In the genomic region with DNA sequence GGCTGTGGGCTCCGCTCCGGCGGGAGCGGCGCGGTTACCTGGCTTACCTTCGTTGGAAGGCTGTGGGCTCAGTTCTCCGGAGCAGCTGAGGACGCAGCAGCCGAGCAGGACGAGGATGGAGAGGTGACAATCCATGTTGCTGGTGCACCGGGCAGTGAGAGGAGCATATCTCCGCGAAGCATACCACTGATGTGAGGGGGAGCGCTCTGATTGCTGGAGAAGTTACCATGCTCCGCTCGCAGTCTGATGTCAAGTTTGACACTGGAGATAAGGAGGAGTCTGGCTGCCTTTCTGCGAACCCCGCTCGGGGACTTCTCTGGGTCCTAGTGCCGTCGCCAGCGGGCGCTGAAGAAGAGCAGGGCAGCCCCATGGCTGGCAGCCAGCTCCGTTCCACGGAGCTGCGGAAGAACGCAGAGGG, we compare ENCODE assay signal across 8 mouse cellular contexts. TPM values are rescaled to one million over a fixed set of nuclear protein-coding genes. Genes with fewer than 3 reads are reported as not detected.
DNase-seq lines count a peak whose midpoint lies in the region; ATAC-seq lines count a peak whose summit lies in the region.

A gene (minus strand): TSS at position 263 of the 418 bp plus-strand sequence.

- peak within 1 kb of the TSS; percentile 77 for H3K27ac ChIP-seq in hindbrain, embryonic 15.5 days (replicated peaks)

- peak; percentile 97 for ATAC-seq in common myeloid progenitor, adult 5-6 weeks (replicated peaks; ENCODE audit: low read depth, poor library complexity, severe bottlenecking)
- peak; percentile 92 for ATAC-seq in hindbrain, embryonic 15.5 days (ENCODE audit: low FRiP score, low read depth)

- no peaks in the 10 kb centered on the region for H3K9me3 ChIP-seq in hindbrain, embryonic 15.5 days

- DNase-seq in adrenal gland, adult 18-20 months (ENCODE audit: low spot score in 2 of 2) = peak; percentile 53 to 55
- peak; percentile 26 to 29 for DNase-seq in gastrocnemius, adult 8-10 months (ENCODE audit: low spot score in 2 of 2)
- peak; percentile 65 for DNase-seq in left cerebral cortex, adult 11 months (ENCODE audit: low spot score)
- DNase-seq in lung, postnatal 10 days = peak; percentile 78
- DNase-seq in ovary, postnatal 36 days (ENCODE audit: low spot score) = peak; percentile 70
- peak; percentile 73 for DNase-seq in yolk sac, embryonic 10.5 days (ENCODE audit: low spot score)

- H3K36me3 ChIP-seq in hindbrain, embryonic 15.5 days = no peaks in the 10 kb centered on the region

- H3K4me3 ChIP-seq in hindbrain, embryonic 15.5 days = peak within 1 kb of the TSS; percentile 68

- peak within 1 kb of the TSS; percentile 70 for H3K4me2 ChIP-seq in hindbrain, embryonic 15.5 days

- H3K9ac ChIP-seq in hindbrain, embryonic 15.5 days = peak within 1 kb of the TSS; percentile 58

- WGBS in hindbrain, embryonic 15.5 days = under 1% methylated on average over 28 of the region's 28 CpGs

- H3K4me1 ChIP-seq in hindbrain, embryonic 15.5 days (replicated peaks) = no peaks in the 10 kb centered on the region

- no peaks in the 10 kb centered on the region; the same call in 1 of the 2 replicates for H3K27me3 ChIP-seq in hindbrain, embryonic 15.5 days

RNA-seq across cellular contexts. Expression of the gene that starts here (rescaled TPM):
- total RNA-seq in adrenal gland, adult 18-20 months (2021) = 1 to 10 TPM in 1 of 2 experiments, under 1 TPM in 1; 0.73 to 1.1 TPM
- not detected in 2 replicates for total RNA-seq in common myeloid progenitor, adult 5-6 weeks (2017)
- total RNA-seq in gastrocnemius, adult 8-10 months (2022) = under 1 TPM; 0.05 to 0.35 (median 0.14) TPM
- 19.7 and 26.0 TPM in 2 replicates for polyA plus RNA-seq in hindbrain, embryonic 15.5 days (2015; fragmentation: Nextera tagmentation; extraction: Ambion mirVana)

Comparison
In these comparisons a context has a peak if more than half of its experiments do, and no peak if none do; other contexts are left out.
1. Peak in every context shown above with its lines: DNase-seq, ATAC-seq, H3K4me3 ChIP-seq and H3K27ac ChIP-seq.
2. Peak in ATAC-seq in common myeloid progenitor, adult 5-6 weeks; RNA of the gene not detected or under 1 TPM.
3. Peak in DNase-seq in gastrocnemius, adult 8-10 months; RNA of the gene not detected or under 1 TPM.
4. DNase-seq: peak in every context shown above with its lines; median percentile 78 in lung, postnatal 10 days; 73 in yolk sac, embryonic 10.5 days; 70 in ovary, postnatal 36 days; 65 in left cerebral cortex, adult 11 months; 54 in adrenal gland, adult 18-20 months; 28 in gastrocnemius, adult 8-10 months.